Mouse (Mus musculus) lung, postnatal 25 days (tissue): ENCODE measurements at regions not wholly inside any gene's neighbourhood (a gene's known extent, or its start where the extent isn't known, plus 50 kb on each side); places are given as distances from the start of the nearest gene placed in this dataset.

Source experiments
- DNase-seq: peaks from one replicate; pipeline ENCODE4 v3.0.0; 2022; ENCODE audit warnings: low spot score

- no peak for DNase-seq
These were observed 362.7 kb upstream of the Satb1 start for GRCm38 (mm10) chr17:52195804-52196203.

- no peak for DNase-seq
These were observed 358.1 kb upstream of the Satb1 start for GRCm38 (mm10) chr17:52191064-52191682.

GRCm38 (mm10) chr17:52182706-52183105, 349.6 kb upstream of the Satb1 start:
- peak; percentile 55 for DNase-seq

- DNase-seq = no peak
These were observed 344.9 kb upstream of the Satb1 start for GRCm38 (mm10) chr17:52177996-52178395.

GRCm38 (mm10) chr17:52168076-52168838, 335.2 kb upstream of the Satb1 start:
- DNase-seq = no peak

GRCm38 (mm10) chr17:52167658-52168057, 334.6 kb upstream of the Satb1 start:
- no peak for DNase-seq

- no peak for DNase-seq
These were observed 332.9 kb upstream of the Satb1 start for GRCm38 (mm10) chr17:52165891-52166485.

GRCm38 (mm10) chr17:52162559-52163397, 329.7 kb upstream of the Satb1 start:
- peak; percentile 54 for DNase-seq

- no peak for DNase-seq
These were observed 317.4 kb upstream of the Satb1 start for GRCm38 (mm10) chr17:52150496-52150895.

- no peak for DNase-seq
These were observed 316.7 kb upstream of the Satb1 start for GRCm38 (mm10) chr17:52149834-52150233.

GRCm38 (mm10) chr17:52149068-52149467, 316.0 kb upstream of the Satb1 start:
- DNase-seq = peak; percentile 34

- no peak for DNase-seq
These were observed 270.8 kb upstream of the Satb1 start for GRCm38 (mm10) chr17:52103891-52104290.

GRCm38 (mm10) chr17:52085834-52086233, 252.7 kb upstream of the Satb1 start:
- no peak for DNase-seq

- DNase-seq = no peak
These were observed 251.4 kb upstream of the Satb1 start for GRCm38 (mm10) chr17:52084455-52084854.

GRCm38 (mm10) chr17:52079316-52079715, 246.2 kb upstream of the Satb1 start:
- DNase-seq = no peak

GRCm38 (mm10) chr17:52078496-52078895, 245.4 kb upstream of the Satb1 start:
- no peak for DNase-seq

GRCm38 (mm10) chr17:52077951-52078350, 244.9 kb upstream of the Satb1 start:
- DNase-seq = no peak

GRCm38 (mm10) chr17:52076746-52077145, 243.7 kb upstream of the Satb1 start:
- DNase-seq = no peak

GRCm38 (mm10) chr17:52067721-52068120, 234.6 kb upstream of the Satb1 start:
- DNase-seq = no peak

GRCm38 (mm10) chr17:52064618-52065017, 231.5 kb upstream of the Satb1 start:
- DNase-seq = no peak

- DNase-seq = no peak
These were observed 230.0 kb upstream of the Satb1 start for GRCm38 (mm10) chr17:52063121-52063520.

GRCm38 (mm10) chr17:52062096-52062665, 229.1 kb upstream of the Satb1 start:
- no peak for DNase-seq
